Mouse (Mus musculus) liver, postnatal 0 days (tissue): ENCODE measurements around the gene Chl1.

Experiments used
- CTCF ChIP-seq: sonication (generic); IDR thresholded peaks from 2 replicates; pipeline ENCODE4 v1.5.1; 2016; ENCODE audit warnings: antibody characterized with exemption, low read depth
- EP300 ChIP-seq: IDR thresholded peaks from 2 replicates; pipeline ENCODE4 v1.6.1; 2016; ENCODE audit warnings: antibody characterized with exemption, low read depth, mild to moderate bottlenecking

DNA sequence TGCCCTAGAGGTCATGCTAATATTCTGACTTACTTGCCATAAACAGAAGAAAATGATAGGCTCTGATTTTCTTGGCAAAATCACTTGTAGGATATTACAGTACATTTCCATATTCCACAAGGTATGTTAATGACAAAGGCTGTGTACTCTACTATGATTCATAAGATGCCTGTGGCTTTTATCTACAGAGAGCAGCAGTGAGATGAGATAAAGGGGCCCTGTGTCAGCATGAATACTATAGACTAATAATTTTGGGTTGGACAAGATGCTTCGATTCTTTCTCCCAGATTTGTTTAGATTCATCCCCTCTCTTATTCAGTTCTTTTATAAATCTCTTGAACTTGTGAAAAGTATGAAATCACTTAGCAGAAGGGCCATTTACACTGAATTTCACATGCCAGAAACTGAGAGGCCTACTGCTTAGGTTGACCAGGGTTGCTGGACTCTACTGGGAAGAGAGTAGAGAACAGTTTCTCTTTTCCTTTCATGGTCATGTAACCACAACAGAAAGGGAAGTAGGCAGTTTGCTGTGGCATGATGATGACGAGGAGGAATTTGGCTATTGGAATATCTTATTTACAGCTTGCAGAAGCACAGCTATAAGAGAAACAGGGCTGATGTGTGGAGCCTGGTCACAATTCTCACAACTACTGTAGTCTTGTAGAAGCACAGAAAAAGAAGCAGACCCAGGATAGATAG lies 15.1 kb downstream of the Chl1 start:
- TF ChIP-seq CTCF = no peak
- TF ChIP-seq EP300 = no peak
